Mouse (Mus musculus): ENCODE measurements around the gene Nsf.

- no peak for TF ChIP-seq CTCF (IDR thresholded peaks at IDR 0.05; ENCODE audit: low read depth)
- TF ChIP-seq EP300 (optimal IDR thresholded peaks at IDR 0.05) = no peak
Measured at GRCm38 (mm10) chr11:103979381-103979780, 25.5 kb upstream of the Nsf start.
